Mouse (Mus musculus) liver, embryonic 11.5 days (tissue): Measurements from ENCODE around the gene Dtx1. TPM values are rescaled to one million over a fixed set of nuclear protein-coding genes. Genes with fewer than 3 reads are reported as not detected.

Experiments
- ATAC-seq: fragments of 200-750 bp; cut with Nextera tagmentation; replicated peaks from 2 replicates; pipeline ENCODE4 v1.8.0; 2017; ENCODE audit warnings: moderate number of reproducible peaks, mild to moderate bottlenecking, moderate TSS enrichment, moderate library complexity; ENCODE audit not compliant: low FRiP score
- DNase-seq: peaks from one replicate; pipeline ENCODE4 v3.0.0-alpha.2; 2017; ENCODE audit warnings: low spot score
- H3K27ac ChIP-seq: fragments of 300-500 bp; sonication (generic); 2 replicates; pipeline ENCODE4 v1.5.1; 2014; ENCODE audit warnings: mild to moderate bottlenecking, low read depth, low read length, control low read depth
- H3K27me3 ChIP-seq: fragments of 300-500 bp; sonication (generic); replicated peaks from 2 replicates; pipeline ENCODE4 v1.6.1; 2014; ENCODE audit warnings: low read length, mixed read lengths; ENCODE audit not compliant: control insufficient read depth, insufficient read depth
- H3K36me3 ChIP-seq: fragments of 300-500 bp; sonication (generic); 2 replicates; pipeline ENCODE4 v1.6.1; 2014; ENCODE audit warnings: mild to moderate bottlenecking, low read length, moderate library complexity, mixed read lengths; ENCODE audit not compliant: control insufficient read depth, insufficient read depth
- H3K4me1 ChIP-seq: fragments of 300-500 bp; sonication (generic); replicated peaks from 2 replicates; pipeline ENCODE4 v1.6.1; 2014; ENCODE audit warnings: low read length, mixed read lengths; ENCODE audit not compliant: control insufficient read depth, insufficient read depth
- H3K4me2 ChIP-seq: fragments of 300-500 bp; sonication (generic); 2 replicates; pipeline ENCODE4 v1.6.1; 2014; ENCODE audit warnings: mild to moderate bottlenecking, control low read depth, moderate library complexity
- H3K4me3 ChIP-seq: fragments of 300-500 bp; sonication (generic); 2 replicates; pipeline ENCODE4 v1.5.1; 2014; ENCODE audit warnings: low read depth, low read length, control low read depth
- H3K9ac ChIP-seq: fragments of 300-500 bp; sonication (generic); 2 replicates; pipeline ENCODE4 v1.6.1; 2014; ENCODE audit warnings: low read depth, low read length, control low read depth
- H3K9me3 ChIP-seq: fragments of 300-500 bp; sonication (generic); 2 replicates; pipeline ENCODE4 v1.6.1; 2016; ENCODE audit warnings: low read length, inconsistent platforms, mixed read lengths; ENCODE audit not compliant: control insufficient read depth
- WGBS: fragments of 180-500 bp; shearing (Covaris S2); extraction: QIAGEN DNeasy Blood & Tissue Kit; methylation state at CpG from one replicate; pipeline ENCODE4 v1.1.7; 2014; 5-methylcytosine and 5-hydroxymethylcytosine counted together
- polyA plus RNA-seq: library from polyadenylated mRNA; unstranded; fragments of >200 nt; fragmentation: Nextera tagmentation; extraction: Ambion mirVana; gene quantifications from 2 replicates; pipeline ENCODE4 v1.2.1, GENCODE M21; 2014

Dtx1 gene
- polyA plus RNA-seq, 1 experiment from 2014 or later, result 1.1 TPM

DNA sequence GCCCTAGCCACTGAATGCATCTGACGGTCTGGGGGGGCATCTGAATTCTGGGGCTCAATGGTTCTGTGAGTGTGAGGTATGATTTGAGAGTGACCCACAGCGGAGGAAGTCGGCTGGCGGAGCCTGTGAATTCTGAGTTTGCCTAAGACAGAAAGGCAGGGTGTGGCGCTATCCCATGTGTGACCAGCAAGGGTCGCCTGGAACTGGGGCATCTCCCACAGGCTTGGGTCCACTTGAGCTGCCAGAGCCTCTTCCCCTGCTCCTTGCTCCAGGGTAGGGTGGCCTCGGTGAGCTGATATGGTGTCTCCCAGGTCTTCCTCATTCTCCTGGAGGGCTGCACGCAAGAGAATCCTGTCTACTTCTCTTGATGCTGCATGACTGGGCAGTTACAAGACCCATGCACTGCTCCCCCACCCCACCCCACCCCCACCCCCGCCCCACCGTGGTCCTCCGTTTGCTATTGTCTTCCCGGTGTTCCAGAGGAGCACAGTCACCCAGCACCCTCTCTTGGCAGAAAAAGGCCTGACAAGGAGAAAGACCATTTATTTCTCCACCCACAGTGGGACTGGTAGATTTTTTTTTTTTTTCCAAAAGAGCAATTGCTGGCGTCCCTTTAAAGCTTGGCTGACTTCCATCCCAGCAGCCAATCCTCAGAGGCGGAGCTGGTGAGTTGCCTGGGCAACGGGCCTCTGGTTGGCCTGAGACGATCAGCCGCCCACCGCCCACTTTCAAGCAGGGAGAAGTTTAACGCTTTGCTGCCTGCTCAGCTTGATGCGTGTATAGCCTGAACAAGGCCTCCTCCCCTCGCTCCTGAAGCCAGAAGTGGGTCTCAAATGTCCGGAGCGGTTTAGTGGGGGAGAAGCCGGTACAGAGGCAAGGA, 31.8 kb downstream of the Dtx1 start:
- Histone ChIP-seq H3K36me3 (no peaks in the 10 kb centered on the region), H3K4me2 (peak overlapping the region; percentile 54), H3K9me3 (no peaks in the 10 kb centered on the region), H3K27ac (no peak overlapping the region; the same call in 1 of the 2 replicates), H3K27me3 (peaks cover 30% of the 10 kb centered on the region), H3K4me3 (peak overlapping the region; percentile 26; the same call in 1 of the 2 replicates), H3K9ac (no peak overlapping the region), H3K4me1 (no peaks in the 10 kb centered on the region)
- WGBS, result 5% methylated on average over 24 of the region's 24 CpGs
- ATAC-seq (peak; percentile 59), DNase-seq (peak; percentile 67)

DNA sequence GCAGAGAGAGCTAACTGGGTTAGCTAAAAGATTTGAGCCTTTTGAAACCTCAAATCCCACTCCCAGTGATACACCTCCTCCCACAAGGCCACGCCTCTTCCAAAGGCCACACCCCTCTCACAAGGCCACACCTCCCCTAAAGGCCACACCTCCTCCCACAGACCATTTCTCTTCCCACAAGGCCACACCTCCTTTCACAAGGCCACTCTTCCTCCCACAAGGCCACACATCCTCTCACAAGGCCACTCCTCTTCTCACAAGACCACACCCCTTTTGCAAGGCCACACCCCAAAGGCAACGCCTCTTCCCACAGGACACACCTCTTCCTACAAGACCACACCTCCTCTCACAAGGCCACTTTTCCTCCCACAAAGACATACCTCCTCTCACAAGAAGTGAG, 34.2 kb downstream of the Dtx1 start:
- DNase-seq, result no peak
- H3K4me3 ChIP-seq, result no peak overlapping the region
- 14% methylated on average over 2 of the region's 2 CpGs for WGBS
- no peak overlapping the region for H3K9ac ChIP-seq
- H3K4me2 ChIP-seq, result no peak overlapping the region
- no peaks in the 10 kb centered on the region for H3K9me3 ChIP-seq
- H3K27me3 ChIP-seq, result peaks cover 17% of the 10 kb centered on the region
- ATAC-seq, result no peak
- no peak overlapping the region for H3K27ac ChIP-seq
- H3K36me3 ChIP-seq, result no peaks in the 10 kb centered on the region
- H3K4me1 ChIP-seq, result no peaks in the 10 kb centered on the region

DNA sequence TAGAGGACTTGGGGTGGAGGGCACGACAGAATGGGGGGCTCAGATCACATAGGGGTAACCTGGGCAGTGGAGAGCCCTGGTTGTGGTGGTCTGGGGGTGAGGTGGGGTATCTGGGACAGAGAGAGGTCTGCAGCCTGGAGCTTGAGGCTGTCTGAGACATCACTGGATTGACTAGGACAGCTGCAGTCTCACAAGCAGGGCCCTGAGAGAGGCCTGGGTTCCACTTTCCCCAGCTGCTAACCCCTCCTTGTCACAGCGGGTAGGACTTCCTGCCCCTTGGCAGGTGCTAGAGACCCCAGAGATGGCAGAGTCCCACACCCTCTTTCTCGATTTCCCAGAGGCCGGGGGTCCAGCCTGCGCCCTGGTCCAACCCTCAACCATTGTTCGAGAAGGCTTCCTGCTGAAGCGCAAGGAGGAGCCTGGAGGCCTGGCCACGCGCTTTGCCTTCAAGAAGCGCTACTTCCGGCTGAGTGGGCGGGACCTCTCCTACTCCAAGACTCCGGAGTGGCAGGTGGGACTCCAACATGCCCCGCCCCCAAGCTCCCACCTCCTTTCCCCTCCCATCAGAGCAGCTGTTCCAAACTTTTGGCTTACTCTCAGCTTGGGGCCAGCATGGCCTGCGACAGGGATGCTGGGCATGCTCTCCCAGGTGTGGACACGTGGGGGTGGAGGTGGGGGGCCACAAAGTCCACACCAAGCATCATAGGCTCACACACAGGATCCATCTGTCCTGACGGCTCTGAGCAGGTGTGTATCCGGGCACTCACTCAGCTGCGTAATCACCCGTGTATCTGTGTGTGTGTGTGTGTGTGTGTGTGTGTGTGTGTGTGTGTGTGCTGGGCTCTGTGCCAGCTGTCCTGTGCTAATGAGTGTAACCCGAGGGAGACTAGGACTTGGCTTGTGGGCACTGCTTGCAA, 37.2 kb downstream of the Dtx1 start:
- Histone ChIP-seq H3K27ac (no peak overlapping the region), H3K9ac (no peak overlapping the region), H3K27me3 (peaks cover 6% of the 10 kb centered on the region; the same call in 1 of the 2 replicates), H3K4me1 (no peaks in the 10 kb centered on the region), H3K9me3 (no peaks in the 10 kb centered on the region), H3K4me2 (no peak overlapping the region), H3K4me3 (no peak overlapping the region), H3K36me3 (no peaks in the 10 kb centered on the region)
- ATAC-seq (no peak), DNase-seq (no peak)
- 44% methylated on average over 21 of the region's 21 CpGs for WGBS

DNA sequence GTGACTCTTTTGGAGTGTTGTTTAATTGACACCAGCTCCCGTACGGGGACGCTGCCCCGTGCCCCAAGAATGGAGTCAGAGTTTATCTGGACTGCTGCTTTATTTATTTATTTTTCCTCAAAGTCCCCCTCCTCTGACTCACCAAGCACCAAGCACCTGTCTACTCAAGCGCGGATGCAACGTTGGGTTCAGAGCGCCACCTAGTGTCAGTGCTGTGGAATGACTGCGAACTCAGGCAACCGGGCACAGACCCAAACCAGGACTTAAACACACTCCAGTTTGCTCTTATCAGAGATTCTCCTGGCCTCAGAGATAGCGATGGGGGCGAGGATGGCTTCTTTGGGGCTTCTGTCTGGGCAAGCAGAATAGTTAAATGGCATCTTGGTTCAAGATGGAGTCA, 38.1 kb downstream of the Dtx1 start:
- Histone ChIP-seq H3K9me3 (no peaks in the 10 kb centered on the region), H3K4me1 (no peaks in the 10 kb centered on the region), H3K4me2 (no peak overlapping the region), H3K36me3 (no peaks in the 10 kb centered on the region), H3K9ac (no peak overlapping the region), H3K27ac (no peak overlapping the region), H3K4me3 (no peak overlapping the region), H3K27me3 (peaks cover under 1% of the 10 kb centered on the region; the same call in 1 of the 2 replicates)
- no peak for ATAC-seq
- 4% methylated on average over 12 of the region's 12 CpGs for WGBS
- peak; percentile 61 for DNase-seq

DNA sequence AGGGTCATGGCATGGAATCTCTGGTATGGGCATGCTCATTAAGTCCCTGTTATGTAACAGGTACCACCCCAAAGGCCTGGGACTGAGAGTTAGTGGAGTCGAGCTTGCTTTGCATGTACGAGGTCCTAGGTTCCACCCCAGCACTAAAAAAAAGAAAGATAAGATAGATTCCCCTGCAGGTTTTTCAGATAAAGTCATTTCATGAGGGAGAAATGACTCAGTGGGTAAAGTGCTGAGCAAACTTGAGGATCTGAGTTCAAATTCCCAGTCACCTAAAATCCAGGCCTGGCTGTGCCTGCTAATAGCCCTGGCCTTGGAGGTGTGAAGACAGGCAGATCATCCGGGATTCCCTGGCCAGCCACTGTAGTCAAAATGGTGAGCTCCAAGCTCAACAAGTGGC, 39.9 kb downstream of the Dtx1 start:
- no peak for DNase-seq

DNA sequence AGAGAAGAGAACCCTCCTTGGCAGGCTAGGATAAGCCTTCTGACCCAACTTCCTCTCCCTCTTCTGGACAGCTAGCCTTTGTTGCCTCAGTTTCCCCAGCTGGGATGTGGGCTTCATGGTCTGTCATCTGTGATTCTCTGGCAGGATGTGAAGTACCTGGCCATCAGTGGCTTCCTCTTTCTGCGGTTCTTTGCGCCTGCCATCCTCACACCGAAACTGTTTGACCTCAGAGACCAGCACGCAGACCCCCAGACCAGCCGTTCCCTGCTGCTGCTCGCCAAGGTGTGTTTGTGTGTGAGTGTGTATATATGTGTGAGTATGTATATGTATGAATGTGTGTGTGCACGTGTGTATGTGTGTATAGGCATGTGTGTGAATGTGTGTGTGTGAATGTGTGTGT, 41.6 kb downstream of the Dtx1 start:
- peaks cover 12% of the 10 kb centered on the region for H3K27me3 ChIP-seq
- no peaks in the 10 kb centered on the region for H3K4me1 ChIP-seq
- H3K9ac ChIP-seq, result no peak overlapping the region
- H3K27ac ChIP-seq, result no peak overlapping the region
- H3K36me3 ChIP-seq, result no peaks in the 10 kb centered on the region
- no peaks in the 10 kb centered on the region for H3K9me3 ChIP-seq
- no peak overlapping the region for H3K4me2 ChIP-seq
- 77% methylated on average over 7 of the region's 7 CpGs for WGBS
- DNase-seq, result no peak
- no peak overlapping the region for H3K4me3 ChIP-seq
- ATAC-seq, result no peak

More for the DNA sequence above, 39.9 kb downstream of the Dtx1 start:
- no peak overlapping the region for H3K4me2 ChIP-seq
- H3K36me3 ChIP-seq, result no peaks in the 10 kb centered on the region
- no peaks in the 10 kb centered on the region for H3K4me1 ChIP-seq
- H3K9me3 ChIP-seq, result no peaks in the 10 kb centered on the region
- H3K9ac ChIP-seq, result no peak overlapping the region
- peaks cover 4% of the 10 kb centered on the region; the same call in 1 of the 2 replicates for H3K27me3 ChIP-seq
- no peak overlapping the region for H3K4me3 ChIP-seq
- H3K27ac ChIP-seq, result no peak overlapping the region
- 67% methylated on average over 3 of the region's 3 CpGs for WGBS
- no peak for ATAC-seq

DNA sequence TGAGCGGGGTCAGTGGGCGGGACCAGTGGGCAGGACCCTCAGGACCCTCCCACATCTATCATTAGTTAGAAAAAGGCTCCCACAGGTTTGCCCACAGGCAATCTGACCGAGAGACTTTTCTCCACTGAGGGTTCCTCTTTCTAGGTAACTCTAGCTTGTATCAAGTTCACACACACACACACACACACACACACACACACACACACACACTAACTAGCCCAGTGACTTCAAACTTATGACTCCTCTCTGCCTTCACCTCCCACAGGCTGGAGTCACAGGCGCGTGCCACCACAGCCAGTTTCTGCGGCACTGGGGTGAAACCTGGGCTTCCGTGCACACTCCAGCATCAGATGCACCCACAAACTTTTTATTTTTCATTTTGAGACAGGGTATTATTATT, 43.0 kb downstream of the Dtx1 start:
- 61% methylated on average over 7 of the region's 7 CpGs for WGBS
- Histone ChIP-seq H3K9me3 (no peaks in the 10 kb centered on the region), H3K4me1 (no peaks in the 10 kb centered on the region), H3K9ac (no peak overlapping the region), H3K4me3 (no peak overlapping the region), H3K27me3 (peaks cover 22% of the 10 kb centered on the region), H3K4me2 (no peak overlapping the region), H3K27ac (no peak overlapping the region), H3K36me3 (no peaks in the 10 kb centered on the region)
- ATAC-seq (no peak), DNase-seq (no peak)

DNA sequence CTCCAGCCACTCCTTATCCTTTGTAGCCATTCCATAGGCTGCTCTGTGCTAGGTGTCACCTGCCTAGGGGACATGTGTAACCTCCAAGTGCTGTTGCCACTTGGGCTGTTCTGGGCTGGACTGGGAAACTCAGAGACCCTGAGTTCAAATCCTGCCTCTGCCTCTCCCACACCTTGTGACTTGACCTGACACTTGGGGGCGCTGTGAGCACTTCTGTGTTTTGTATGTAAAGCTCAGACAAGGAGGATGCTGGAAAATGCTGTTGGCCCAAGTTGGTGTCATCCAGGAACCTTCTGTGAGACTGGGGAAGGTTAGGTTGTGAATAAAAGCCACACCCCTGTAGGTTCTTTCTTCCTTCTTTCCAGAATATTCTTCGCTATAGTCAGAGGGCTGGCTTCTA, 46.8 kb downstream of the Dtx1 start:
- Histone ChIP-seq H3K4me2 (no peak overlapping the region), H3K9ac (no peak overlapping the region), H3K27me3 (peaks cover 22% of the 10 kb centered on the region), H3K36me3 (no peaks in the 10 kb centered on the region), H3K9me3 (no peaks in the 10 kb centered on the region), H3K27ac (no peak overlapping the region), H3K4me1 (no peaks in the 10 kb centered on the region), H3K4me3 (no peak overlapping the region)
- WGBS, result 48% methylated on average over 2 of the region's 2 CpGs
- DNase-seq, result no peak
- no peak for ATAC-seq
